Mouse (Mus musculus) brain, embryonic 14.5 days (tissue): ENCODE results near the gene Tmem30c. TPM values are rescaled to one million over a fixed set of nuclear protein-coding genes. Genes with fewer than 3 reads are reported as not detected.

Experiments
- DNase-seq: peaks from one replicate; pipeline ENCODE4 v3.0.0-alpha.2; 2011; ENCODE audit warnings: low read depth
- CTCF ChIP-seq: fragments of 200-500 bp; IDR thresholded peaks from 2 replicates; pipeline ENCODE4 v1.5.1; 2012; ENCODE audit warnings: inconsistent platforms, mild to moderate bottlenecking, moderate library complexity, borderline replicate concordance; ENCODE audit not compliant: insufficient read depth, insufficient read length; ENCODE audit errors: extremely low read depth
- POLR2A ChIP-seq: fragments of 200-500 bp; IDR thresholded peaks from 2 replicates; pipeline ENCODE4 v1.6.1; 2012; ENCODE audit warnings: mild to moderate bottlenecking, inconsistent platforms, borderline replicate concordance; ENCODE audit not compliant: poor library complexity, insufficient read depth, insufficient read length, severe bottlenecking; ENCODE audit errors: extremely low read depth
- polyA plus RNA-seq: library from polyadenylated mRNA; depleted of rRNA; stranded (reverse); fragments of >200 nt; gene quantifications from 2 replicates; pipeline ENCODE4 v1.2.3, GENCODE M21; 2012; rRNA removed

The Tmem30c gene
- 1.1 and 1.6 TPM in 2 replicates for polyA plus RNA-seq

DNA sequence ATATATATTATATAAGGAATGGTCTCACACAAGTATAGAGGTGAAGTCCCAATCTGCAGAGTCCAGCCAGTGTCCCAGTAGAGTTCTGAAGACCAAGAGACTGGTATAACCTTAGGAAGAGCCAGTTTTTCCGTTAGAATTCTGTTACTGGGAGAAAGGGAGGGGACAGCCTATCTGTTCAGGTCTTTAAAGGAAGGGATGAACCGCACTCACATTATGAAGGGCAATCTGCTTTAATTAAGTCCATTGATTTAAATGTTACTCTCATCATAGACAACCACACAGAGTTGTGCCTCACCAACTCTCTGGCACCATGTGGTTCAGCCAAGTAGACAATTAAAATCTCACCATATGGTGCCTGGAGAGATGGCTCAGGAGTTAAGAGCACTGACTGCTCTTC lies at the start of gene Tmem30c:
Tmem30c (minus strand) TSS at position 101 of the 400 bp plus-strand sequence.
- no peak for DNase-seq
- TF ChIP-seq POLR2A (no peak), CTCF (no peak)

- no peak for TF ChIP-seq CTCF
- DNase-seq = peak; percentile 46
These were observed 47.9 kb upstream of the Tmem30c start for GRCm38 (mm10) chr16:57340613-57340898.

DNA sequence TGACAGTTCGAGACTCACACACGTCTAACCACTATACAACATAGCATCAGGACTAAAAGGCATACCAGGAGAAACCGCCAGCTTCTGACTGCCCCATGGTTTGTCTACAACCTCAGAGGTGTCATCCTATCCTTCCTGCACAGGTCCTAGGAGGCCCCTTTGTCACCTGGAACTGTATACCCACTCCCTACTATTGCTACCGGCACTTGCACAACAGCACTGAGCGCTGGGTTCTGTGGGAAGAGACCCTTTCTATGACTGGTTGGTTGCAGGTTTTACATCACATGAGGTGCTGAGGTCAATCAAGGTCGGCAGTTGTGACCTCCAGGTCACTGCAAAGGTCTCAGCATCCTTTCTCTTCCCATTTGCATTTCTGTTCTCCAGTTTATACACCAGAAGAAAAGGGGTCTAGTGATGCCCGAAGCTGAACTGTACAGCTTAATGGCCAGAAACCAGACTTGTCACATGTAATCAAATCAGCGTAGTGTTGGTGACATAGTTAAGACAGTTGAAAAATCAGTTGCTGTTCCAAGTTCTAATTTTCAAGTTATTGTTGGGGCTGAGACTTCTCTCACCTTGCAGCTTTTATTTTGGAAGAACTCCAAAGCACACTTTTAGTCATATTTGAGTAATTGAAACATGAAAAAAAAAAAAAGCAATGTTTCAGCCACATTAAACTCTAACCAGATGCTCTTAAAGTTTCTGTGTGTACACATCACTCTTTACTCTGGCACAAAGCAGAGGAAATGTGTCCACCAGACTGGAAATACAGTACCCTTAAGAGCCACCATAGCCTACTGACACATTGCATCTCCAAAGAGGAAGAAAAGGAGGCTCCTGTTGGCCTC lies 47.3 kb upstream of the Tmem30c start:
- TF ChIP-seq CTCF = no peak
- TF ChIP-seq POLR2A = no peak
- no peak for DNase-seq

- no peak for DNase-seq
- TF ChIP-seq CTCF = no peak
- TF ChIP-seq POLR2A = no peak
These were observed 44.2 kb upstream of the Tmem30c start for GRCm38 (mm10) chr16:57336770-57337423.

- TF ChIP-seq CTCF (no peak), POLR2A (no peak)
- no peak for DNase-seq
These were observed 39.6 kb upstream of the Tmem30c start for GRCm38 (mm10) chr16:57332301-57332700.

DNA sequence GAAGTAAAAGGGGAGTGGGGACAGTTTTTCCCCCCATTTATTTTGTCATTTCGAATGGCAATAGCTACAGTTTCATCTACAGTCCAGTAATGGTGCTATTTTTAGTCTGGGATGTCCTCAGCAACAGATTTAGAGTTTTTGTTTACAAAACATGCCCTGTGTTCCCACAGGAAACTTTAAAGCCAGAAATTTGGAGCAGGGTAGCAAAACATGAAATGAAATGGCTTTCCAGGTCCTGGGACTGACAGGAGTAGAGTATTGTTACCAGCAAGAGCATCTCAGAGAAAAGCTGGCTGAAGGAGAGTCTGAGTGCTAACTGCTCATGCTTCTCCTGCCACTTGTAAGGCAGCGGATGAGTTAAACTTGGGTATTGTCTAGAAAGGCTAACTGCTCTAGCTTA lies 37.4 kb upstream of the Tmem30c start:
- no peak for TF ChIP-seq CTCF
- TF ChIP-seq POLR2A = no peak
- DNase-seq = no peak

DNA sequence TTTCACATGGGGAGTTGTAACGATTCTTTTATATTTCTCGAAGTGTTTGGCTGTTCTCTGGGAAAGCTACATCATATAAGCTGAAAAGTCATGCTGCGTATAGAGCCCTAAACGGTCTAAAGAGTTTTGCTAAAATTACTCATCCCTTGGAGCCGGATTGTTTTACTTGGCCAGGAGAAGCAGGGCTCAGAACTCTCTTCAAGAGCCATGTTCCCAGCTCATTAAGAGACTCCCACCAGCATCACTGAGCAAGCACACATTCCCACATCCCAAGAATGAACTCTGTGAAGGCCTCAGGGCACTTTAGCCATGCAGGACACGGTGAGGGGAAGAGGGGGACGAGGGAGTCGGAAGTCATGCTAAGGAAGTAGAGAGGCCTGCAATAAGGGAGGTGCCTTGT lies 36.4 kb upstream of the Tmem30c start:
- peak; percentile 11 for DNase-seq
- TF ChIP-seq CTCF (no peak), POLR2A (no peak)

- no peak for TF ChIP-seq CTCF
- no peak for TF ChIP-seq POLR2A
These were observed 34.3 kb upstream of the Tmem30c start for GRCm38 (mm10) chr16:57326996-57327395.

GRCm38 (mm10) chr16:57319284-57320124 lies 26.8 kb upstream of the Tmem30c start:
- TF ChIP-seq POLR2A (no peak), CTCF (no peak)
- DNase-seq = peak; percentile 21

More at GRCm38 (mm10) chr16:57326996-57327395, 34.3 kb upstream of the Tmem30c start:
- no peak for DNase-seq

GRCm38 (mm10) chr16:57318637-57319125 lies 26.0 kb upstream of the Tmem30c start:
- DNase-seq = no peak
- TF ChIP-seq POLR2A (no peak), CTCF (no peak)

- TF ChIP-seq CTCF = no peak
- no peak for TF ChIP-seq POLR2A
- DNase-seq = no peak
These were observed 25.4 kb upstream of the Tmem30c start for GRCm38 (mm10) chr16:57317882-57318636.

DNA sequence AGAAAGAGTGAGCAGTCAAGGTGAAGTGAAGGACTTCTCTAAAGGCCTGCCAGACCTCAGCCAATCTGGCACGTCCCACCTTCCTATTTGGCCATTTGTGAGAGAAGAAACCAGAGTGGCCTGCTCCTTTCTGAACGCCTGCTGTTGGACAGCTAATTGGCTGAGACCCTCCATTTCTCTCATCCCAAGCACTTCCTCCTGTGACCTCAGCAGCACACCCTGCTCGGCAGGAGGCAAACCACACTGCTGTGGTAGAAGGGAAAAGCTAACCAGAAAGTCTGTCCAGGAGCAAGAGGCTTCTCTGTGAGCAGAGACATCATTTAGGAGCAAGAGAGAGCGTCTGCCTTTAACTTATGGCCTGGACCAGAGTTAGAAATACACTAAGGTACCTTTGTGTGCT lies 24.5 kb upstream of the Tmem30c start:
- no peak for TF ChIP-seq POLR2A
- no peak for TF ChIP-seq CTCF
- DNase-seq = no peak
